Mouse (Mus musculus) ovary, adult 18-20 months (tissue): ENCODE measurements around the gene Gpank1.

Experiments used
- DNase-seq: peaks from one replicate; pipeline ENCODE4 v3.0.0; 2022; ENCODE audit warnings: low spot score, mixed read lengths

Gpank1 gene

DNA sequence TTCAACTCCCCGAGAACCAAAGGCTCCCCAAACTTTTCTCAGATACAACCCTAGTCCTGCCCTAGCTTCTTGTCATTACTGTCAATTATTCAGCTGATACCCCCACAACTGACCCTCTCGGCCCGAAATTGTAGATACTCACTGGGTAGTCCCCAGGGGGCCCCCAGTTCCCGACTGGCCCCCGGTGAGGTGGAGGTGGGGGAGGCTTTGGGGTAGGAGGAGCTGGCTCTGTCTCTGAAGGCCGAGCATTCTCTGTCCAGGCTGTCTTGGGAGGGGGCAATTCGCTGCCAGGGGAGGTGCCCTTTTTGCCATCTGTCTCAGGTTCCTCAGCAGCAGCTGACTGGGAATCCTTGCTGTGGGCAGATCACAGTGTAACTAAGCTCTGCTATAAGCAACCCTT lies 38.4 kb downstream of the Gpank1 start:
- no peak for DNase-seq

DNA sequence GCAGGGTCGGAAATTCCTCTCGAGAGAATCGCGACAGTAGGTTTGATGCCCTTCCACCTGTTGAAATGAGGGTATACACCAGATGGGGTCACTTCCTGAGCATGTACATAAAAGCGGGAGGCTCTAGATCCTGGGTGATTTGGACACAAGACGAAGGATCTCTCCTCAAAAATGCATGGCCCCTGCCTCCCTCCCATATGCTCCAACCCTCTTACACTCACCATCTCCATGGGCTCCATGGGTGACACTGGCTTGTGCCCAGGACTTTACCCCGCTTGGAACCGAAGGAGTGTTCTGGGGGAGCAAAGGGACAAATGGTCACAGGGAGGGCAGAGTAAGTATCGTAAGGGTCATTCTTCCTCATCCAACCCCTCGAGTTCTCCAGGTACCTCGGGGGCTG lies 40.2 kb downstream of the Gpank1 start:
- no peak for DNase-seq

DNA sequence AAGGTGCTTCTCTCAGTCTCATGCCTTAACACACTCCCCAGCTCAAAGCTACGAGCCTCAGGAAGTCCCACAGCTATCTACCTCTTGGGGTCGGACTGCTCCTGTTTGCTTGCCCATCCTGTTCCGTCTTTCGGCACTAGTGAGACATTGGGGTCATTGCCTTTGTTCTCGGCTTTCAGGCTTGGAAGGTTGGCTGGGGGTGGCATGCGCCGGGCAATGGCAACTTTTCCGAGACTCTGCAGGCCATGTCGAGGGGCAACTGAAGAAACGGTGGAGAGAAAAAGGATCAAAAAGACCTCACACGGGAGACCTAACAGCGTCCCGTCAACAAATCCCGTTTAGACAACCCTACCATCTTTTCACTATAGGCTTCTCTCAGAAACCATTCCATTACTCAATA lies 40.9 kb downstream of the Gpank1 start:
- DNase-seq: no peak

- DNase-seq: no peak
Measured at GRCm38 (mm10) chr17:35162730-35163129, 41.5 kb downstream of the Gpank1 start.

DNA sequence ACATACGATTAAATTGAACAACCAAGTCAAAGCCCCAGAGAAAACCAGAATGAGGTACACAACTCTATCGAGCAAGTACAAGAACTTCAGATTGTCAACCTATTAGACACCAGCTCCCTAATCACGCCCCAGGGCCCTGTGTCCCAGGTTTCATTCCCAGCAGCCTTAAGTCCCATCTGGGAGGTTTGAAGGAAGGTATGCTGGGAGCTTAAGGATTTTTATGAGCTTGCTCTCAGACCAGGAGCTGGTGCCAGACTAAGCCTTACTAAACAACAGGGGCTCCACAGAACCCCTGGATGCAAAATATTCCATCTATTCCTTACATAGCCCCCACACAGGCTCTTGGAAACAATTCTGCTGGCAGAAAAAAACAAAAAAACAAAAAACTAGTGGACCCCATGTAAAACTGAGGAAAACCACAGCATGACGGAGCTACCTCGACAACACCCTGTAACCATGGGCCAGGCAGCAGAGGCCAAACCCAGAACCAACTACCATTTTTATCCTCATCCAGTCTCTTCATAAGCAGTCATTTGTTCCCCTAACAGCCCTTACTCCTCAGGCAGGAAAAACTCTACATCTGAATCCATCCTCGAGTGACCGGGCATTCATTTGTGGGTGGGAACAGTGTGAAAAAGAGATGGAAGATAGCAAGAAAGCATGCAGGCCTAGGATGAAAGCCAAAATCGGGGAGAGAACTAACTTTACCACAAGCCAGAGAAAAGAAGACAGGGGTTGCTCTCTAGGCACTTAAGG lies 42.2 kb downstream of the Gpank1 start:
- no peak for DNase-seq

DNA sequence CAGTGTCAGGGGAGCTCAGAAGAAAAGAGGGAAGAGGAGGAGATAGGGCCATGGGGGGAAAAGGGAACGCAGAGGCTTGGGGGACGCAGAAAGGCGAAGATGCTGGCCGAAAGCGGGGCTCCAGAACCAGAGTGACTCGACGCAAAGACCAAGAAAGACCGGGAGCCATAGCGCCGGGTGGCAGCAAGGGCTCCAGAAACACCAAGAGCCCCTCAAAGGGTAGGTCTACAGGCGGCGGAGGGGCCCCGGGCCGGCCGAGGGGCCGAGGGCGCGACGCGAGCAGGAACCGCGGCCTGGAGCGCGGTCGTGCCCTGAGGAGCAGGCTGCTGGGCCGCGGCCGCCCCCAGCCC lies 42.9 kb downstream of the Gpank1 start:
- DNase-seq: no peak

GRCm38 (mm10) chr17:35164568-35165450 lies 43.6 kb downstream of the Gpank1 start, which contains the start of gene Prrc2a:
TSS of gene Prrc2a (minus strand) at chr17:35164897.
- peak; percentile 98 for DNase-seq

DNA sequence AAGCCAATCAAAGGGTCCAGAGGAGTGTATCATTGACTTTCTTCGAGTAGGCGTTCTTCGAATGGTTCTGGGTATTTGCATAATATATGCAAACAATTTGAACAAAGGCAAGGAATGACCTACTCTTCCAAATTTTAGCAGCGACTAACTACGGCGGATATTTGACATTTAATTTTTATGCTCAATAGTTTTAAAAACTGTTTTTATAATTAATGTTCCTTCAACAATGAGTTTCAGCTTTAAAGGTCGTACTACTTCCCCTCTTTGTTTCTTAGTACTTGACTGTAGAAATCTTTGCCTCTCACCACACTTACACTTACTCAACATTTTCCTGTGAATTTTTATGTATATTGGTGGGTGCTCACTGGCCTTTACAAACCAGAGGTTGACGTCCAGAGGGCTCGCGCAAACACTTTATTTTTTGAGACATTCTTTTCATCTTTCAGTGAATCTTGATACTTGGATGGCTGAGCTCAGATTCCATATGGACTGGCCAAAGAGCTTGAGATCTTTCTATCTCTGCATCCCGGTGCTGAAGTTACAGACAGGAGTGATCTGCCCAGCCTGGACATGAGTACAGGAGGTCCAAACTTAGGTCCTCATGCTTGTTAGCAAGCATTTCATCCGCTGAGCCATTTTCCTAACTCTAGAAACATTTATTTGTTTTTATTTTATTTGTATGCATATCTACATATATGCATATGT lies 44.3 kb downstream of the Gpank1 start:
- no peak for DNase-seq

DNA sequence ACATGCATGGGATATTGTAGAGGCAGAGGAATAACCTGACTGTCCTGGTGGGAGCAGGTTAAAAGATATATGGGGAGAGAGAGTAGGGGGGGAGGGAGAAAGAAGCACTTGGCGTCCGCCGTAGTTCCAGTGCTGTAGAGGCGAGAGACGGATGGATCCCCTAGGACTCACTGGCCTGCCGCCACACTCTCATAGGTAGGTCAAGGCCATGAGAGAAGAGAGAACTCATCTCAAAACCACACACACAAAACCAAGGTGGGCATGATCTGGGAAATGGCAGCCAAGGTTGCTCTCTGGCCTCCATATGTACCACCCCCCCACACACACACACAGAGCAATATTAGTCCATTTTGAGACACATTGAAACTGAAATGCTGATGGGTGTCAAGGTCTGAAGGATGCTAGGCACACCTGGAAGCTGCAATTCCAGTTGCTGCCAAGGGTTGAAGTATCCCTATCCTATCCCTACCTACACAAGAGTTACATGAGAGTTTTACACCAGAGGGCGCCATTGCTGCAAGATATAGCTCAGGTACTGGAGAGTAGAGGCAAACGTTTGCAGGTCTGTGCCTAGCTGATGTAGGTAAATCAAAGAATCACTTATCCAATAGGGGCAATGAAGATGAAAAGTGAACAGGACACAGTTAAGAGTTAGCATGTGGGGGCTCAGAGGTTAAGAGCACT lies 45.2 kb downstream of the Gpank1 start:
- no peak for DNase-seq

DNA sequence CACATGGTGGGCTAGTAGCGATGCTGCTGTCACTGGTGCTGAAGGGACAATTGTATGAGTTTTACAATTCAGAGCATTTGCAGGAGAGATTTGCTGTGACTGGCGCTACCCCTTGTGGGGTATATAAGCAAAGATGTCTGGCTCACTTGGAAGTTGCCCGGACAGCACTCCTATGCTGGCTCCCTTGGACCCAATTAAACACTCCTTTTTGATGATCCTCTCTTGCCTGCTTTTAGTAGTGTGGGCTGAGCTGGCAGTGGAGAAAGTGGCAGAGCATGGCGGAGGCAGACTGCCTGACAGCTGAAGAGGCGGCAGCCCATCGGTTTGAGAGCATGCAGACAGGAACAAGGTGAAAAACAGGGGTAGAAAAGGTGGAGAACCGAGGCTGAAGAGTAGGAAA lies 46.5 kb downstream of the Gpank1 start:
- DNase-seq: no peak

- no peak for DNase-seq
Measured at GRCm38 (mm10) chr17:35168541-35169207, 47.4 kb downstream of the Gpank1 start.

DNA sequence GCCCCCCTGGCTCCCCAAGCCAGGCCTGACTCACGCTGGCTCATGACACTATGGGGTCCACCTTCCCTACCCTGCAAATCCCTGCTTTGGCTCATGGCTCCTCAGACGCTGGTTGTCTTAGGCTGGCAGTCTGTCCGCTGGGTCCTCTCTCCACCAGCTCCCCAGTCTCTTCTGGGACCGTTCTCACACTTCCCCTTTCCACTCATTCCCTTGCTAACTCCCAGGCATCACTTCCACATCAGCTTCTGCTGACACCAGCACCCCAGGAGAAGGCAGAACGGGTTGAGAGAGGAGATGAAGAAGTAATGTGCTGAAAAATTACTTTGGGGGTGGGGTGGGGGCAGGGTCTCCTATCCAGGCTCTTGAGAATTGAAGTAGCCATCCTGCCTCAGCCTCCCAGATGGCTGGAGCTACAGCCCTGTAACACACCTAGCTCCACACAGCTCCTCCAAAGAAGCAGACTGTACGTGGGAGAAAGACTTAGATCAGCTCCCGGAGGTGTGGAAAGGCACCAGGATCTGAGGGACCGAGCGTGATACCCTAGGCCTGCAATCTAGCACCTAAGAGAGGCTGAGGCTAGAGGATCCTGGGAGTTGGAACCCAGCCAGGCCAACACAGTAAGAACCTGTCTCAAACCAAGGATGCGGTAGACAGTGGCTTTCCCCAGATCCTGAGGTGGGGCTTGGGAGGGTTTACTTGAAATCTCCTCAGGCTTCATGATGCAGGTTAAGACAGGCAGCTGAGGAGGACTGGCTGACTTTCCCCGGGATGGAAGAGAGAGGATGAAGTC lies 51.4 kb downstream of the Gpank1 start:
- DNase-seq: no peak

- no peak for DNase-seq
Measured at GRCm38 (mm10) chr17:35173329-35173728, 52.1 kb downstream of the Gpank1 start.
